17 mouse cellular contexts compared by ENCODE assay signal in the genomic region with DNA sequence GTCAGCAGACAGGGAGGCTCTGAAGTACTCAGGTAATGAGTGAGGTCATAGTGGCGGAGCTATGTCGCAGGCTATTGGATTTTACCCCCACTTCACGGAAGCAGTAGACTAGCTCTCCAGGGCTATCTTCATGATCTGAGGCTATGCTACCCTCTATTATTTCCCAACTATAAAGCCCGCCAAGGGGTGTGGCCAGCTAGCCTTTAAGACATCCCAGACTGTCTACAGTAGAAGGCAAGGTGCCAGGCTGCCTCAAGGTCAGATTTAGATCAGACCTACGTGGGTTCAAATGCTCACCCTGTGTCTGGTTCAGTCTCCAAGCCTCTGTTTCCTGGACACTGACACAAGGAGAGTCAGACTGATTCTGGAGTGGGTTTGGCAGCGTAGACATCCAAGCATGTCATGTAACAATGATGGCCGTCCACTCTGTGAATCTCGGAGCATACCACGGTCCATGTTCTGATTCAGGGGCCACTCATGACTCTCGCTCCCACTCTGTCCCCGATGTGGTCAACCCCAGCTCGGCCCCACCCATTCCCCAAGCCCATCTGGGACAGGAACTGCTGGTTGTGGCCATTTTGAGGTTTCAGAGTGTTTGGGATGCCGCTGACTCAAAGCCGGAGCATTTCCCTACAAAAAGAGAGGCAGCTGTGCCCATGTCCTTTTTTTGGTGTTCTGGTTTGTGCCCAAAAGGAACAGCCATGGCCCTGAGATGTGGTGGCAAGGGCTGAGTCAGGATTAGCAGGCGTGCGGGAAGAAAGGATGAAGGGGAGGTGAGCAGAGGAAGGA. TPM values are rescaled to one million over a fixed set of nuclear protein-coding genes. Genes with fewer than 3 reads are reported as not detected.
"Had no signal": no experiment of that assay in that cellular context is flagged by ENCODE, and none has a peak within 500 bp of the region (broad histone marks: within the 10 kb centered on the region; RNA-seq: fewer than 3 reads in every experiment).

No protein-coding gene starts in this region.

- H3K4me1 ChIP-seq: midbrain, embryonic 10.5 days; neural tube, embryonic 12.5 days had no signal

- H3K4me3 ChIP-seq: limb, embryonic 12.5 days; liver, embryonic 13.5 days; lung, embryonic 15.5 days; midbrain, embryonic 10.5 days; neural tube, embryonic 12.5 days; stomach, embryonic 15.5 days had no signal

- H3K9ac ChIP-seq: limb, embryonic 12.5 days; liver, embryonic 13.5 days; liver, postnatal 0 days; lung, embryonic 15.5 days; neural tube, embryonic 12.5 days; stomach, embryonic 15.5 days had no signal

- ATAC-seq: liver, postnatal 0 days had no signal

- H3K36me3 ChIP-seq: limb, embryonic 12.5 days; liver, embryonic 13.5 days; lung, embryonic 15.5 days; midbrain, embryonic 10.5 days; neural tube, embryonic 12.5 days; stomach, embryonic 15.5 days had no signal

- H3K27me3 ChIP-seq: lung, embryonic 15.5 days; neural tube, embryonic 12.5 days; stomach, embryonic 15.5 days had no signal

- H3K9me3 ChIP-seq: limb, embryonic 12.5 days; liver, embryonic 13.5 days; lung, embryonic 15.5 days; midbrain, embryonic 10.5 days; neural tube, embryonic 12.5 days; stomach, embryonic 15.5 days had no signal

- H3K4me2 ChIP-seq: limb, embryonic 12.5 days; liver, embryonic 13.5 days; lung, embryonic 15.5 days; neural tube, embryonic 12.5 days; stomach, embryonic 15.5 days had no signal

- DNase-seq: kidney, postnatal 14 days; liver; liver, embryonic 13.5 days; liver, postnatal 0 days; lung, postnatal 14 days; midbrain, embryonic 14.5 days; right cerebral cortex, postnatal 4 days; spleen, adult 18-20 months; thymus, adult 2 months; thymus, postnatal 36 days had no signal

- H3K27ac ChIP-seq: limb, embryonic 12.5 days; liver, embryonic 13.5 days; lung, embryonic 15.5 days; macrophage; midbrain, embryonic 10.5 days; neural tube, embryonic 12.5 days; stomach, embryonic 15.5 days had no signal

RNA-seq across cellular contexts. Expression of a gene that starts 4.4 kb away (rescaled TPM):
- total RNA-seq: neutrophil, adult 5-6 weeks had no signal
- polyA plus RNA-seq: macrophage had no signal
